Mouse (Mus musculus): ENCODE measurements around the gene Kif2a. TPM values are rescaled to one million over a fixed set of nuclear protein-coding genes. Genes with fewer than 3 reads are reported as not detected.
"Not testable (repeated sequence)": the region's sequence is repeated elsewhere in the genome, so short reads cannot be mapped to it uniquely, and the experiment has no call there.

The Kif2a gene
- polyA plus RNA-seq, 1 experiment from 2014 or later = 50.5 TPM

GRCm38 (mm10) chr13:106929201-106929600 lies 92.7 kb downstream of the Kif2a start:
- H3K27me3 ChIP-seq (ENCODE audit: control insufficient read depth, insufficient read depth, low read length) = no peaks in the 10 kb centered on the region
- no peak overlapping the region for H3K27ac ChIP-seq (replicated peaks; ENCODE audit: low read depth, low read length)
- H3K4me2 ChIP-seq (ENCODE audit: low read length) = no peak overlapping the region
- 91% methylated on average over 2 of the region's 2 CpGs for WGBS
- peaks cover 4% of the 10 kb centered on the region; the same call in 1 of the 2 replicates for H3K36me3 ChIP-seq (ENCODE audit: control insufficient read depth, insufficient read depth, low read length)
- H3K4me1 ChIP-seq (ENCODE audit: control insufficient read depth, insufficient read depth, low read length) = 0 out of 2 replicates have a peak, but pooled peaks cover 2% of the 10 kb centered on the region
- no peak overlapping the region for H3K4me3 ChIP-seq (replicated peaks; ENCODE audit: low read depth, low read length)
- H3K9me3 ChIP-seq (ENCODE audit: control insufficient read depth, low read length) = 0 out of 2 replicates have a peak, but pooled peaks cover 7% of the 10 kb centered on the region
- no peak for DNase-seq
- ATAC-seq (ENCODE audit: low FRiP score, low TSS enrichment) = no peak
- H3K9ac ChIP-seq (replicated peaks; ENCODE audit: low read length) = no peak overlapping the region

- Histone ChIP-seq H3K36me3 (ENCODE audit: control insufficient read depth, insufficient read depth, low read length) (peaks cover 6% of the 10 kb centered on the region; the same call in 1 of the 2 replicates), H3K27ac (replicated peaks; ENCODE audit: low read depth, low read length) (no peak overlapping the region), H3K4me1 (ENCODE audit: control insufficient read depth, insufficient read depth, low read length) (0 out of 2 replicates have a peak, but pooled peaks cover 2% of the 10 kb centered on the region), H3K9me3 (ENCODE audit: control insufficient read depth, low read length) (0 out of 2 replicates have a peak, but pooled peaks cover 7% of the 10 kb centered on the region), H3K9ac (replicated peaks; ENCODE audit: low read length) (no peak overlapping the region), H3K4me3 (replicated peaks; ENCODE audit: low read depth, low read length) (no peak overlapping the region), H3K27me3 (ENCODE audit: control insufficient read depth, insufficient read depth, low read length) (no peaks in the 10 kb centered on the region), H3K4me2 (ENCODE audit: low read length) (no peak overlapping the region)
- DNase-seq (no peak), ATAC-seq (ENCODE audit: low FRiP score, low TSS enrichment) (no peak)
- WGBS = 97% methylated on average over 4 of the region's 4 CpGs
Measured at GRCm38 (mm10) chr13:106928296-106928695, 93.6 kb downstream of the Kif2a start.

GRCm38 (mm10) chr13:106925921-106926320 lies 96.0 kb downstream of the Kif2a start:
- not testable (repeated sequence) for H3K9ac ChIP-seq (replicated peaks; ENCODE audit: low read length); H3K27ac ChIP-seq (replicated peaks; ENCODE audit: low read depth, low read length); ATAC-seq (ENCODE audit: low FRiP score, low TSS enrichment); H3K4me2 ChIP-seq (ENCODE audit: low read length); H3K9me3 ChIP-seq (ENCODE audit: control insufficient read depth, low read length); H3K27me3 ChIP-seq (ENCODE audit: control insufficient read depth, insufficient read depth, low read length); H3K4me3 ChIP-seq (replicated peaks; ENCODE audit: low read depth, low read length); DNase-seq; H3K4me1 ChIP-seq (ENCODE audit: control insufficient read depth, insufficient read depth, low read length)
- H3K36me3 ChIP-seq (ENCODE audit: control insufficient read depth, insufficient read depth, low read length) = peaks cover 23% of the 10 kb centered on the region
- WGBS = over 99% methylated on average over 3 of the region's 3 CpGs

GRCm38 (mm10) chr13:106918322-106919050 lies 103.4 kb downstream of the Kif2a start:
- ATAC-seq (ENCODE audit: low FRiP score, low TSS enrichment) (no peak), DNase-seq (peak; percentile 90)
- Histone ChIP-seq H3K9ac (replicated peaks; ENCODE audit: low read length) (no peak overlapping the region), H3K36me3 (ENCODE audit: control insufficient read depth, insufficient read depth, low read length) (peaks cover 25% of the 10 kb centered on the region), H3K4me1 (ENCODE audit: control insufficient read depth, insufficient read depth, low read length) (no peaks in the 10 kb centered on the region), H3K4me3 (replicated peaks; ENCODE audit: low read depth, low read length) (no peak overlapping the region), H3K9me3 (ENCODE audit: control insufficient read depth, low read length) (no peaks in the 10 kb centered on the region), H3K27ac (replicated peaks; ENCODE audit: low read depth, low read length) (no peak overlapping the region), H3K27me3 (ENCODE audit: control insufficient read depth, insufficient read depth, low read length) (no peaks in the 10 kb centered on the region), H3K4me2 (ENCODE audit: low read length) (no peak overlapping the region)
- WGBS = 89% methylated on average over 7 of the region's 7 CpGs

- no peak overlapping the region for H3K9ac ChIP-seq (replicated peaks; ENCODE audit: low read length)
- no peak overlapping the region for H3K27ac ChIP-seq (replicated peaks; ENCODE audit: low read depth, low read length)
- 78% methylated on average over 3 of the region's 3 CpGs for WGBS
- H3K27me3 ChIP-seq (ENCODE audit: control insufficient read depth, insufficient read depth, low read length) = no peaks in the 10 kb centered on the region
- H3K9me3 ChIP-seq (ENCODE audit: control insufficient read depth, low read length) = no peaks in the 10 kb centered on the region
- DNase-seq (no peak), ATAC-seq (ENCODE audit: low FRiP score, low TSS enrichment) (no peak)
- H3K4me3 ChIP-seq (replicated peaks; ENCODE audit: low read depth, low read length) = no peak overlapping the region
- H3K4me1 ChIP-seq (ENCODE audit: control insufficient read depth, insufficient read depth, low read length) = no peaks in the 10 kb centered on the region
- H3K36me3 ChIP-seq (ENCODE audit: control insufficient read depth, insufficient read depth, low read length) = peaks cover 21% of the 10 kb centered on the region
- H3K4me2 ChIP-seq (ENCODE audit: low read length) = no peak overlapping the region
Measured at GRCm38 (mm10) chr13:106913125-106913736, 108.7 kb downstream of the Kif2a start.

- peaks cover 42% of the 10 kb centered on the region for H3K36me3 ChIP-seq (ENCODE audit: control insufficient read depth, insufficient read depth, low read length)
- WGBS = 95% methylated on average over 10 of the region's 10 CpGs
- DNase-seq = no peak
- H3K27me3 ChIP-seq (ENCODE audit: control insufficient read depth, insufficient read depth, low read length) = no peaks in the 10 kb centered on the region
- H3K4me2 ChIP-seq (ENCODE audit: low read length) = no peak overlapping the region
- H3K27ac ChIP-seq (replicated peaks; ENCODE audit: low read depth, low read length) = no peak overlapping the region
- no peaks in the 10 kb centered on the region for H3K9me3 ChIP-seq (ENCODE audit: control insufficient read depth, low read length)
- no peaks in the 10 kb centered on the region for H3K4me1 ChIP-seq (ENCODE audit: control insufficient read depth, insufficient read depth, low read length)
- H3K9ac ChIP-seq (replicated peaks; ENCODE audit: low read length) = no peak overlapping the region
- no peak overlapping the region for H3K4me3 ChIP-seq (replicated peaks; ENCODE audit: low read depth, low read length)
- no peak for ATAC-seq (ENCODE audit: low FRiP score, low TSS enrichment)
Measured at GRCm38 (mm10) chr13:106910096-106910495, 111.8 kb downstream of the Kif2a start.

Other genes with a start within 250 kb of the Kif2a start
- 36.1 and 45.6 TPM in 2 replicates for gene Ipo11, start 85.2 kb downstream of the Kif2a start, polyA plus RNA-seq (2014; fragmentation: Nextera tagmentation; extraction: Ambion mirVana)
- 43.2 and 44.7 TPM in 2 replicates for gene Dimt1, start 75.0 kb downstream of the Kif2a start, polyA plus RNA-seq (2014; fragmentation: Nextera tagmentation; extraction: Ambion mirVana)

Measured in midbrain, embryonic 14.5 days (tissue).